Mouse (Mus musculus) G1E (cell line): ENCODE results near the gene Kirrel. TPM values are rescaled to one million over a fixed set of nuclear protein-coding genes. Genes with fewer than 3 reads are reported as not detected.

ENCODE experiments used
- ATAC-seq: 2 replicates; pipeline ENCODE4 v1.8.0; 2016; ENCODE audit warnings: mild to moderate bottlenecking; ENCODE audit not compliant: insufficient number of reproducible peaks, poor library complexity, low FRiP score, severe bottlenecking; ENCODE audit errors: extremely low read depth
- DNase-seq: peaks from one replicate; pipeline ENCODE4 v3.0.0; 2012; ENCODE audit warnings: low spot score
- H3K27me3 ChIP-seq: 2 replicates; pipeline ENCODE4 v1.6.1; 2012; ENCODE audit warnings: mild to moderate bottlenecking, low read length, inconsistent platforms; ENCODE audit not compliant: insufficient read depth
- H3K36me3 ChIP-seq: replicated peaks from 2 replicates; pipeline ENCODE3; 2012; ENCODE audit warnings: mild to moderate bottlenecking, inconsistent platforms
- H3K4me1 ChIP-seq: 2 replicates; pipeline ENCODE4 v1.6.1; 2012; ENCODE audit warnings: low read depth, low read length, inconsistent platforms, mixed read lengths; ENCODE audit not compliant: insufficient read depth
- H3K4me3 ChIP-seq: 2 replicates; pipeline ENCODE4 v1.5.1; 2012; ENCODE audit warnings: low read depth, mild to moderate bottlenecking, inconsistent platforms, low read length, moderate library complexity, mixed read lengths
- H3K9me3 ChIP-seq: replicated peaks from 2 replicates; pipeline ENCODE4 v1.6.1; 2012; ENCODE audit warnings: inconsistent platforms
- CTCF ChIP-seq: IDR thresholded peaks from 2 replicates; pipeline ENCODE4 v1.5.1; 2012; ENCODE audit warnings: low read depth, low read length, inconsistent platforms, mixed read lengths
- GATA1 ChIP-seq: IDR thresholded peaks from 2 replicates; pipeline ENCODE4 v1.6.1; 2012; ENCODE audit warnings: borderline replicate concordance, low read length, inconsistent platforms, mixed read lengths
- GATA2 ChIP-seq: IDR thresholded peaks from 2 replicates; pipeline ENCODE4 v1.6.1; 2012; ENCODE audit warnings: low read depth, low read length, inconsistent platforms, borderline replicate concordance
- POLR2AphosphoS5 ChIP-seq: IDR thresholded peaks from 2 replicates; pipeline ENCODE4 v1.6.1; 2012; ENCODE audit warnings: low read depth, low read length, inconsistent platforms; ENCODE audit not compliant: insufficient replicate concordance
- TAL1 ChIP-seq: conservative IDR thresholded peaks from 2 replicates; pipeline ENCODE4 v1.6.1; 2012; ENCODE audit warnings: low read depth, low read length, inconsistent platforms, mixed read lengths
- polyA plus RNA-seq: library from polyadenylated mRNA; stranded (reverse); fragments of >175 nt; gene quantifications from 2 replicates; pipeline ENCODE4 v1.2.3, GENCODE M21; 2012
- total RNA-seq, 2 experiments: library from RNA; stranded (forward) in 1 of 2; stranded (reverse) in 1 of 2; fragments of 200-1000 nt in 1 of 2; fragments of >200 nt in 1 of 2; fragmentation: Nextera tagmentation in 1 of 2; gene quantifications; 2 replicates each; pipeline ENCODE4 v1.2.3; 2014 to 2017

Kirrel gene
- total and polyA plus RNA-seq, 3 experiments, result 0.11 TPM; not detected in 2

- no peaks in the 10 kb centered on the region for H3K9me3 ChIP-seq
- H3K4me1 ChIP-seq, result no peaks in the 10 kb centered on the region
- TF ChIP-seq GATA1 (no peak), POLR2AphosphoS5 (no peak), GATA2 (no peak), TAL1 (no peak), CTCF (no peak)
- no peak for DNase-seq
- H3K27me3 ChIP-seq, result peaks cover 8% of the 10 kb centered on the region; the same call in 1 of the 2 replicates
- H3K4me3 ChIP-seq, result no peak overlapping the region
- H3K36me3 ChIP-seq, result no peaks in the 10 kb centered on the region
- no peak for ATAC-seq
These were observed 24.4 kb downstream of the Kirrel start for GRCm38 (mm10) chr3:87150056-87150688.

GRCm38 (mm10) chr3:87149425-87149824, 25.1 kb downstream of the Kirrel start:
- H3K4me1 ChIP-seq, result no peaks in the 10 kb centered on the region
- TF ChIP-seq GATA1 (no peak), GATA2 (no peak), CTCF (no peak)
- H3K36me3 ChIP-seq, result no peaks in the 10 kb centered on the region
- no peak overlapping the region for H3K4me3 ChIP-seq
- ATAC-seq, result no peak
- no peaks in the 10 kb centered on the region for H3K9me3 ChIP-seq
- no peak for DNase-seq
- peaks cover 9% of the 10 kb centered on the region; the same call in 1 of the 2 replicates for H3K27me3 ChIP-seq

GRCm38 (mm10) chr3:87144476-87145240, 29.9 kb downstream of the Kirrel start:
- H3K9me3 ChIP-seq, result no peaks in the 10 kb centered on the region
- ATAC-seq (no peak), DNase-seq (no peak)
- H3K36me3 ChIP-seq, result no peaks in the 10 kb centered on the region
- no peaks in the 10 kb centered on the region for H3K4me1 ChIP-seq
- H3K4me3 ChIP-seq, result no peak overlapping the region
- H3K27me3 ChIP-seq, result peaks cover 2% of the 10 kb centered on the region; the same call in 1 of the 2 replicates
- TF ChIP-seq GATA1, result no peak
- TF ChIP-seq CTCF, result no peak

GRCm38 (mm10) chr3:87140284-87140683, 34.3 kb downstream of the Kirrel start:
- no peaks in the 10 kb centered on the region for H3K4me1 ChIP-seq
- H3K27me3 ChIP-seq, result peaks cover 2% of the 10 kb centered on the region; the same call in 1 of the 2 replicates
- no peaks in the 10 kb centered on the region for H3K9me3 ChIP-seq
- no peak overlapping the region for H3K4me3 ChIP-seq
- ATAC-seq (no peak), DNase-seq (no peak)
- TF ChIP-seq TAL1, result no peak
- no peak for TF ChIP-seq POLR2AphosphoS5
- no peak for TF ChIP-seq GATA2
- no peak for TF ChIP-seq GATA1
- no peaks in the 10 kb centered on the region for H3K36me3 ChIP-seq

DNA sequence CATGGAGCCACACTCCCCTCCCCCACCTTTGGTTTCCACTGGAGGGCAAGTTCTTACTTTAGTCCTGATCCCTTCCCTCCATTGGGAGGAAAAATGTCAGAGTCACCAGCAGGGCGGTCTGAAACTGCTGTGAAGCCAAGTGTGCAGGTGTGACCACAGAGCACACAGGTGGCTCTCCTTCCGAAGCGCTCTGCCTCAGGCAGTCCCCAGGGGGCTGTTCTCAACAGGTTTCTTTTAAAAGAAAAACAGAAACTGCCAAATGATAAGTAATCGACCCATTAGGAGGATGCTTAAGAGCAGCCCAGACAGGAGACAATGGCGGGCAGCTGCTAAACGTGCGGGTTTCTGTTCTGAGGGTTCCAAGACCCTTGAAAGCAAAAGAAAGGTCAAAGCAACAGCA, 37.8 kb downstream of the Kirrel start:
- TF ChIP-seq POLR2AphosphoS5, result no peak
- no peak for TF ChIP-seq GATA1
- no peak for TF ChIP-seq GATA2
- no peak for TF ChIP-seq TAL1
- no peak for TF ChIP-seq CTCF
- Histone ChIP-seq H3K9me3 (no peaks in the 10 kb centered on the region), H3K36me3 (no peaks in the 10 kb centered on the region), H3K4me3 (no peak overlapping the region), H3K4me1 (no peaks in the 10 kb centered on the region), H3K27me3 (no peaks in the 10 kb centered on the region)
- DNase-seq, result no peak
- ATAC-seq, result no peak

GRCm38 (mm10) chr3:87134951-87135350, 39.6 kb downstream of the Kirrel start:
- no peaks in the 10 kb centered on the region for H3K4me1 ChIP-seq
- TF ChIP-seq POLR2AphosphoS5 (no peak), CTCF (no peak), TAL1 (no peak), GATA2 (no peak), GATA1 (no peak)
- no peaks in the 10 kb centered on the region for H3K9me3 ChIP-seq
- H3K36me3 ChIP-seq, result no peaks in the 10 kb centered on the region
- no peak overlapping the region for H3K4me3 ChIP-seq
- no peaks in the 10 kb centered on the region for H3K27me3 ChIP-seq
- no peak for DNase-seq
- ATAC-seq, result no peak
